Mouse (Mus musculus) adrenal gland, postnatal 4 days (tissue): ENCODE results near the gene Itpkb. TPM values are rescaled to one million over a fixed set of nuclear protein-coding genes. Genes with fewer than 3 reads are reported as not detected.

Source experiments
- DNase-seq, 2 experiments: peaks; one replicate each; pipeline ENCODE4 v3.0.0; 2021 to 2022; ENCODE audit warnings: low spot score in 2 of 2, mixed read lengths in 2 of 2
- total RNA-seq, 2 experiments: library from RNA; stranded (reverse); gene quantifications; 2 replicates each; pipeline ENCODE4 v1.2.3; 2021

Itpkb gene
- total RNA-seq, 2 experiments from 2014 or later = 73.5 to 77.8 TPM

DNA sequence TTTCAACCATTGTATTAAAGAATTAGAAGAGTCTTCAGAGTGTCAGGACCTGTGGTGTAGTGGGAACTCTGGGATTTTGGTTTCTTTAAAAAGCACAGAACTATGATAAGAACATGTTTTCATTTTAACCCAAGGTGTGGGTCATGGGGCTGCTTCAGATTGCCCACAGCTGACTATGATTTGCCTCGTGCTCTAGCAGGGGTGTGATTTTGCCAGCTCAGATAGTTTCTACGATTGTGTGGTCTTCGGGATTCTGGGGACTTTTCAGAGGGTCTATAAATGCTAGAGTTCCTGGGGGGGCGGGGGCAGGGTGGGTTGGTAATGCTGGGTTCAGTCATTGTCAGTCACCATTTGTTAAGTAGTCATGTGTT, 61.3 kb downstream of the Itpkb start:
- DNase-seq = no peak

GRCm38 (mm10) chr1:180392137-180392798, 62.0 kb downstream of the Itpkb start:
- no peak for DNase-seq

- DNase-seq = no peak
Observed at GRCm38 (mm10) chr1:180393017-180393797, 62.9 kb downstream of the Itpkb start.

- DNase-seq = no peak
Observed at GRCm38 (mm10) chr1:180393873-180394272, 63.6 kb downstream of the Itpkb start.

DNA sequence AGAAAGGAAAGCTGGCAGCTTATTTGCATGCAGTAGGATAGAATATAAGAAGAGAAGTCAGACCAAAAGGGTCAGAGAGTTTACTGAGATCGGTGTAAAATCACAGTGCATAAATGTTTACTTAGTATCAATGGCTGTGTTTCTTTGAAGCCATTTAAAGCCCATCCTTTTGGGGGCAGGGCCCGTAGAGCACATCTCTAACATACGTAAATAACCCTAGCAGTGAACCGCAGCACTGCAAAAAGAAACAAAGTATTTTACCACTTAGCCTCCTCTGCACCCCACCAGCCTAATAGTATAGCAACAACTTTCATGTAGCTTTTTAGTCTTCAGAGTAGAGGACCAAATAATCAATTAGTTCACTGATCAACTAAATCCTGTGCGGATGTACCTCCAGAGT, 67.4 kb downstream of the Itpkb start:
- no peak for DNase-seq

DNA sequence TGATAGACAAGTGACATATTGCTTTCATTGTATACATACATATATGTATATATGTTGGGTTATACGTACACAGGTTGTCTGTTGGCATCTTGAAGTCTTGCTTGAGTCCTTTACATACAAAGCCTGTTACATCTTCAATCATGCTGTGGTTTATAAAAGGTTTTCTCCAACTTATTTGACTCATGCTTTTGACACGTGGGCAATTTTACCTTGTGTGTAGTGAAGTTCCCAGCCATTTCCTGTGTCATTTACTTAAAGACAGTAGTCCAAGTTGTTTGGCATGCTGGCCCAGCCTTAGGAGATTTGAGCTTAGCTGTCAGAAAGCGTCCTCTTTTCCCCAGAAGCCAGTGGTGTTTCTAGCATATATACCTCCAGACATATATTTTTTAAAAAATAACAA, 68.2 kb downstream of the Itpkb start:
- no peak for DNase-seq

GRCm38 (mm10) chr1:180400691-180401455, 70.6 kb downstream of the Itpkb start:
- no peak for DNase-seq

DNA sequence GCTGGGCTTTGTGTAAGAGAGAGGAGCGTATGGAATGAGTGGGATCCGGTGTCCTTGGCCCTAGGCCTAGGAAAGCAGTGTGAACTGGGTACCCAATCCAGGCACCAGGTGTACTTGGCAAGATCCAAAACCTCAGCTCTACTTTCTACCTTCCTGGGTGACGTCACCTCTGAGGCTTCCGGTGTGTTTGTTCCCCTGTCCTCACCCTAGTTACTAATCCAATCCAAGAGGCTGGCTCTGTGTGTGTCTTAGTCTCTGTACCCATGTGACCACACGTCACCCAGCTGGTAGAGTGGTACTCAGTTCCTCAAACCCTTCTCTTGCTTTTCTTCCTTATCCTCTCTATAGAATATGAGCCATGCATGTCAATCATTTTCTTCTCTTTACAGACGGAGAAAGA, 71.4 kb downstream of the Itpkb start:
- no peak for DNase-seq

DNA sequence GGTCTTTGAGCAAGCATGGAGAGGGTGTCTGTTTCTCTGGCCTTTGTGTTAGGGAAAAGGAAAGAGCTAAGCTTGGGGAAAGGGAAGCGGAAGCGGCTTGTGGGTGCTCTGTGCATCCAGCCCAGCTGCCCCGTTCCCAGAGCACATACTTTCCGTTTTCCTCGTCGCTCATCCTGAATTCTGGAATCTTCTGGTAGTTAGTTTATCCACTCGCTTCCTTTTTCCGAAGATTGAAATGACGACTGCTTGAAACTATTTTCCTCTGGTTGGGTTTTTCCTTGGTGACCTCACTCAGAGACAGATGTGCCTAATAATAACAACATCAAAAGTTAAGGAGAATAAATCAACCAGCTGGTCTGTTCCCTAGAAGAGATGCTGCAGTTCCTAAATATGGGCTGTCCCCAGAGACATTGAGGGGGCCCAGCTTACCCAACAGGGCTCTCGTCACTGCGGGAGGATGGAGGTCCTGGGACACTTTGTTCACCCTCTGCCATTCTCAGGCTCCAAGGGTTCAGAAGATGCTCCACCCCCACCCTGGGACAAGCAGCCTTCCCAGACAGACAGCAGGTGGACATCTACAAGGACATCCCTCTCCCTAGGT, 72.3 kb downstream of the Itpkb start:
- no peak for DNase-seq

- DNase-seq = no peak
Observed at GRCm38 (mm10) chr1:180403357-180403693, 73.0 kb downstream of the Itpkb start.

GRCm38 (mm10) chr1:180403694-180404606, 73.7 kb downstream of the Itpkb start:
- no peak for DNase-seq

DNA sequence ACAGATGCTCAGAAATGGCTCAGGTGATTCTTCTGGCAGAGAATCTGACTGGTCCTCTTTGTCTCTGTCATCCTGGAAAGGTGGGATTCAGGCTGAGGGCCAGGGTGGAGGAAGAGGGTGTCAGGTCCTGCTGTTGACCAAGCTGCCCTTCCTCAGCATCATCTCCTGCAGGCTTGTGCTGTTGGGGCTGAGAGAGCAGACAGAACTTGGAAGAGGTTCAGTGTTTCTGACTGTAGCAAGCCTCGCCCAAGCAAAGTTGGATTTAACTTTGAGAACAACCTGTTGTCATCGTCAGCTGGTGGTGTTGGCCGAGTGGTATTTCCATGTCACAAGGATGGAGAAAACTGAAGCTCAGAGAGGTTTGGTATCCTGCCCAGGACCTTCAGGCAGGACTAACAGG, 74.4 kb downstream of the Itpkb start:
- DNase-seq = no peak

DNA sequence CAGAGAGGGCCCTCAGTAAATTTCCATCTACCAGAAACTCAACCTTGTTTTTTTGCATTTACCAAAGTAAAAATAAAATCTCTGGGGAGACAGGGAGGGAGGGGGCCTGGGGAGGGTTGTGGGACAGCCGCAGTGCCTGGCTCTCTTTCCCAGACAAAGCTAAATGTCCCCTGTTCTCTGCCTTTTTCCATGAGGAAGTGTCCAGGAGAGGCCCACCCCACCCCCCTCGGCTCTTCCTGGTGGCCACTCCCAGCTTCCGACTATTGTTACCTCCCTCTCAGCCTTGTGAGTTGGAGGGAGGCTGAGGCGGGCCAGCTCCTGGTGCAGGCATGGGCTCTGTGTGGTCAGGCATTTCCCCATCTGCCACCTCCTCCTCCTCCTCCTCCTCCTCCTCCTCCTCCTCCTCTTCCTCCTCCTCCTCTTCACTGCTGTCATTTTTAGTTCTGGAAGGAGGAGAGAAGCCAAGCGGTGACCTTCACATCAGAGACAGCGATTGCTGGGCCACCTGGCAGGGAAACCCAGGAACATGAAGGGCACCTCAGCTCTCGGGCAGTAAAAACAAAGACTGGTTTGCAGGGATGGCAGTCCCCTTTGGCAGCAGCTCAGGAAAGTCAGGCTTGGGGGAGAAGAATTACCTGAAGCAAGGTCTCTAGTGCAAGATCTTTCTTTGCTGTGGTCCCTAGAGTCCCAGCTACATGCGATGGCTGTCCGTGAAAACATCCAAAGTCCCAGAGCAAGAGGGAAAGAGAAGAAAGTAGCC, 75.5 kb downstream of the Itpkb start:
- DNase-seq = no peak

- DNase-seq = no peak
Observed at GRCm38 (mm10) chr1:180406336-180407035, 76.2 kb downstream of the Itpkb start.

- no peak for DNase-seq
Observed at GRCm38 (mm10) chr1:180407171-180407671, 76.9 kb downstream of the Itpkb start.

DNA sequence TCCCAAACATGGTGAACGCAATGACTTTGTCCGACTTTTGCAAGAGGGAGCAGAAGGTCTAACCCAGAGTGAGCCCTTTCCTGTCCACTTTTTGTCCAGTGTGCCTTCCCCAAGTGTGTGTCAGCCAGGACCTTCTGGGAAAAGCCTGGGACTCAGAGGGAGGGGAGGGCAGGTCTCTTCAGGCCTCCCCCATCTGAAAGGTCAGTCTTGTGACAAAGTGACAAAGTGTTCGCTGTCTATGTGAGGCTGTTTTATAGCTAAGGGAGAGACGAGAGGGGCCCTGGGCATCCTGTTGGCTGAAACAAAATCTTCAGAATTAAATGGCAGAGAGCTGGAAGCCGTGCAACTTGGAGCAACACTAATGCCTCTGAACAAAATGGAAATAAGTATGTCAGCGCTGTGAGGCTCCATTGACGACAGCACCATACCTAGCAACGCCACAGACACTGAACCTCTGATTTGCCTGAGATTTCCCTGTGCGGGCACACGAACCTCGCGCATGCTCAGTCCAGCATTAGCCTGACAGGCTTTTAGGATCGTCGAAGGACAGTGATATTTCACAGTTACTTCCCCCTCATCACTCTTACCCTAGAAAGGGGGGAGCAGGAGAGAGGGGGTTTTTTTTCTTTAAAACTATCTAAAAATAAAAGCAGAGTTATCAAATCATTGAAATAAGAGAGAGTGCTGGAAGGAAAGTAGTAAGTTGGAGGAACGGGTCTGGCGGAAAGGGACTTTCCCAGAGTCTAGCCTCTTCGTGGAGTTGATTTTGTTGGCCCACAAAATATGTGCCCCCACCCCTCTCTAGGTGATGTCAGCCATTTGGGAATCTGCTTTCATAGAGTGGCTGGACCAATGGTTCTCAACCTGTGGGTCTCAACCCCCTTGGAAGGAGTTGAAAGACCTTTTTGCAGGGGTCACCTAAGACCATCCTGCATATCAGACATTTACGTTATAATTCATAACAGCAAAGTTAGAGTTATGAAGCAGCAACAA, 77.7 kb downstream of the Itpkb start:
- DNase-seq = no peak

DNA sequence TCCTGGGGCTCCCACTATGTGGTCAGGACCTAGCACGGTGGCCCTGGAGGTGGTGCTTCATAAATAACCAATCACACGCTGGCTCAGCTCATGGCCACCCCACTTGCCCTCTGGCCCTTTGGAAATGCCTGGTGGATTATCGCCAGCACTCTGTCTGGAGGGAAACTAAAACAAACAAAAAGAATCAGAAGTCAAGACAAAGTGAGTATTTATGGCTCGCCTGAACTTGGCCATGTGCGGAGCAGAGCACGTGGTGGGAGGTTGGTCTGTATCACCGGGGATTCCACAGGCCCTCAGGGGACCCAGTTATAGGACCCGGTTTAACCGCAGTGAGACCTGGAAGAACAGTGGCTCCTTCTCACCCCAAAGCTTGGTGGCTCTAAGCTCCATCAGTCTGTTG, 78.5 kb downstream of the Itpkb start:
- DNase-seq = no peak

DNA sequence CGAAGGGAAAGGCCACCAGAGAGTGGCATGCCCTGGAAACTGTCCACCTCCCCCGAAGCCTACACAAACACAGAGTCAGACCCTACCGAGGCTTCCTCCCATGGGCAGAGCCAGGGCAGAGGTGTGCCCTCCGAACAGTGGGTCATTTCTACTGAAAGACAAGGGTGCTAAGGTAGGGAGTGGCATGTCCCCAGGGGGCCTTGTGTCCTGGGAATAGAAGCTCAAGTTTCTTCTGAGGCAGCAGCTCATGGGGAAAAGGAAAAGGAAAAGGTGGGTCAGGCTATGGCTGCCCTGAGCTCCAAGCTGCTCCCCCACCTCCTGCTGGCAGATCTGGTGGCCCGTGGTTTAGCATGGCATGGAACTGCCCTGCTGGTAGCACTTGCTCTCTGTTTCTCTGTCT, 79.5 kb downstream of the Itpkb start:
- DNase-seq = no peak
